Mouse (Mus musculus) embryonic fibroblast, embryonic 13.5 days (primary cell): ENCODE data around the gene A1bg.

ENCODE experiments used
- CTCF ChIP-seq: IDR thresholded peaks from 2 replicates; pipeline ENCODE4 v1.5.1; 2011; ENCODE audit warnings: mild to moderate bottlenecking, control low read depth, low read length, moderate library complexity, borderline replicate concordance; ENCODE audit not compliant: insufficient read depth
- POLR2A ChIP-seq: IDR thresholded peaks from 2 replicates; pipeline ENCODE4 v1.6.1; 2011; ENCODE audit warnings: low read depth, mild to moderate bottlenecking, control low read depth, low read length, moderate library complexity

DNA sequence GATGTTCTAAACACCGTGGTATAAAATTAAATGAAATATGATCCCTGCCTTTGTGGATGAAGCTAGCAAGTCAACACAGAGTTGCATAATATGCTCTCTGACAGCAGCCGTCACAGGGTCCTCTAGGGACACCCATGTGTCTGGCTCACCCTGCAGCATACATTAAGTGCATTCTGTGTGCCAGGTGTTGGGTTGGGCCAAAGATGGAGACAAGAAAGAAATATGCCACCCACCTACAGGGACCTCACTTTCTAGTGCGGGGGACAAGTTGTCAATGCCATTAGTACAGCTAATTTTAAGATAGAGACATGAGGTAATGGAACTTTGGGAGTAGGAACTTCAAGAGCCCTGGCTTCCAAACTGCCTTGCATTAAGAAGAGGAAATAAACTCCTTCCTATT lies 74.2 kb downstream of the A1bg start:
- TF ChIP-seq CTCF (no peak), POLR2A (no peak)
